Mouse (Mus musculus): ENCODE measurements around the gene Gm5891. TPM values are rescaled to one million over a fixed set of nuclear protein-coding genes. Genes with fewer than 3 reads are reported as not detected.
"Not testable (repeated sequence)": the region's sequence is repeated elsewhere in the genome, so short reads cannot be mapped to it uniquely, and the experiment has no call there.

Gene Gm5891
- total RNA-seq (2021) = not detected
- long read RNA-seq, experiment 1 = 0 reads
- long read RNA-seq, experiment 2 = 0 reads

- DNase-seq; intact Hi-C loops (cut with DNase I; ENCODE audit: low total_unique reads): not testable (repeated sequence)
Observed at GRCm38 (mm10) chr7:21921191-21921590, at the start of gene Gm5891. Gene Gm5891, minus strand, starts transcription at chr7:21921291.

Other genes starting within 250 kb of the Gm5891 start
- gene Gm4175, start 159.8 kb downstream of the Gm5891 start, total RNA-seq (2021) = not detected
- not detected for gene Gm4177, start 124.6 kb downstream of the Gm5891 start, total RNA-seq (2021)
- not detected for gene Vmn1r135, start 88.9 kb downstream of the Gm5891 start, total RNA-seq (2021)
- gene Gm5725, start 77.0 kb downstream of the Gm5891 start, total RNA-seq (2021) = not detected
- not detected for gene Vmn1r137, start 73.3 kb upstream of the Gm5891 start, total RNA-seq (2021)
- not detected for gene Vmn1r138, start 107.6 kb upstream of the Gm5891 start, total RNA-seq (2021)
- not detected for gene Gm6176, start 135.0 kb upstream of the Gm5891 start, total RNA-seq (2021)
- not detected for gene Vmn1r139, start 147.8 kb upstream of the Gm5891 start, total RNA-seq (2021)
- gene Gm16451, start 197.0 kb upstream of the Gm5891 start, total RNA-seq (2021) = not detected
- not detected for gene Gm10666, start 213.4 kb upstream of the Gm5891 start, total RNA-seq (2021)
- not detected for gene Vmn1r142, start 242.7 kb upstream of the Gm5891 start, total RNA-seq (2021)